Mouse (Mus musculus): ENCODE measurements around the gene Olfr1347. TPM values are rescaled to one million over a fixed set of nuclear protein-coding genes. Genes with fewer than 3 reads are reported as not detected.
"Not testable (repeated sequence)": the region's sequence is repeated elsewhere in the genome, so short reads cannot be mapped to it uniquely, and the experiment has no call there.

The Olfr1347 gene
- polyA plus RNA-seq (2015; fragmentation: Nextera tagmentation; extraction: Ambion mirVana) = not detected in 2 replicates

GRCm38 (mm10) chr7:6499655-6500054, at the start of gene Olfr1347:
TSS of gene Olfr1347 (minus strand) at chr7:6499755.
- H3K9ac ChIP-seq = no peak within 1 kb of the TSS
- H3K4me1 ChIP-seq = no peaks in the 10 kb centered on the region
- no peak within 1 kb of the TSS for H3K4me2 ChIP-seq
- H3K27me3 ChIP-seq = no peaks in the 10 kb centered on the region
- 63% methylated on average over 1 of the region's 1 CpGs for WGBS
- no peak for ATAC-seq (ENCODE audit: insufficient number of reproducible peaks, low FRiP score, low TSS enrichment, low read depth)
- H3K9me3 ChIP-seq = peaks cover 5% of the 10 kb centered on the region; the same call in 1 of the 2 replicates
- H3K27ac ChIP-seq = no peak within 1 kb of the TSS
- H3K4me3 ChIP-seq = no peak within 1 kb of the TSS
- H3K36me3 ChIP-seq = no peaks in the 10 kb centered on the region

GRCm38 (mm10) chr7:6526141-6526540, 26.6 kb upstream of the Olfr1347 start:
- ATAC-seq (ENCODE audit: insufficient number of reproducible peaks, low FRiP score, low TSS enrichment, low read depth) = no peak
- WGBS = 65% methylated on average over 5 of the region's 5 CpGs

GRCm38 (mm10) chr7:6525001-6525400, 25.4 kb upstream of the Olfr1347 start:
- Histone ChIP-seq H3K27ac (no peak overlapping the region), H3K4me2 (no peak overlapping the region), H3K27me3 (no peaks in the 10 kb centered on the region), H3K9ac (no peak overlapping the region), H3K36me3 (no peaks in the 10 kb centered on the region), H3K4me3 (no peak overlapping the region), H3K9me3 (no peaks in the 10 kb centered on the region), H3K4me1 (no peaks in the 10 kb centered on the region)
- 57% methylated on average over 3 of the region's 3 CpGs for WGBS
- ATAC-seq (ENCODE audit: insufficient number of reproducible peaks, low FRiP score, low TSS enrichment, low read depth) = no peak

More at GRCm38 (mm10) chr7:6526141-6526540, 26.6 kb upstream of the Olfr1347 start:
- no peak overlapping the region for H3K9ac ChIP-seq
- no peak overlapping the region for H3K4me3 ChIP-seq
- no peak overlapping the region for H3K4me2 ChIP-seq
- H3K4me1 ChIP-seq = no peaks in the 10 kb centered on the region
- no peaks in the 10 kb centered on the region for H3K36me3 ChIP-seq
- no peaks in the 10 kb centered on the region for H3K9me3 ChIP-seq
- no peak overlapping the region for H3K27ac ChIP-seq
- no peaks in the 10 kb centered on the region for H3K27me3 ChIP-seq

GRCm38 (mm10) chr7:6522850-6523249, 23.3 kb upstream of the Olfr1347 start, which contains the start of gene Olfr1349:
TSS of gene Olfr1349 (minus strand) at chr7:6522950.
- 82% methylated on average over 5 of the region's 5 CpGs for WGBS
- Histone ChIP-seq H3K4me2 (no peak within 1 kb of the TSS), H3K4me3 (no peak within 1 kb of the TSS), H3K4me1 (no peaks in the 10 kb centered on the region), H3K9me3 (no peaks in the 10 kb centered on the region), H3K27ac (no peak within 1 kb of the TSS), H3K36me3 (no peaks in the 10 kb centered on the region), H3K9ac (no peak within 1 kb of the TSS), H3K27me3 (no peaks in the 10 kb centered on the region)
- no peak for ATAC-seq (ENCODE audit: insufficient number of reproducible peaks, low FRiP score, low TSS enrichment, low read depth)

- H3K27ac ChIP-seq = no peak overlapping the region
- no peaks in the 10 kb centered on the region for H3K9me3 ChIP-seq
- WGBS = 35% methylated on average over 1 of the region's 1 CpGs
- no peak for ATAC-seq (ENCODE audit: insufficient number of reproducible peaks, low FRiP score, low TSS enrichment, low read depth)
- H3K4me2 ChIP-seq = no peak overlapping the region
- H3K9ac ChIP-seq = no peak overlapping the region
- H3K4me3 ChIP-seq = no peak overlapping the region
- H3K4me1 ChIP-seq = no peaks in the 10 kb centered on the region
- no peaks in the 10 kb centered on the region for H3K36me3 ChIP-seq
- H3K27me3 ChIP-seq = no peaks in the 10 kb centered on the region
Measured at GRCm38 (mm10) chr7:6521666-6522065, 22.1 kb upstream of the Olfr1347 start.

- 87% methylated on average over 1 of the region's 1 CpGs for WGBS
Measured at GRCm38 (mm10) chr7:6508648-6509047, 9.1 kb upstream of the Olfr1347 start, which contains the start of gene Olfr1348. TSS of gene Olfr1348 (minus strand) at chr7:6508748.

GRCm38 (mm10) chr7:6486841-6487240, 12.7 kb downstream of the Olfr1347 start, which contains the start of gene Olfr5:
TSS of gene Olfr5 (minus strand) at chr7:6486941.
- H3K27ac ChIP-seq = no peak within 1 kb of the TSS

More at GRCm38 (mm10) chr7:6508648-6509047, 9.1 kb upstream of the Olfr1347 start, which contains the start of gene Olfr1348:
- H3K27me3 ChIP-seq = no peaks in the 10 kb centered on the region
- H3K4me2 ChIP-seq = no peak within 1 kb of the TSS
- H3K36me3 ChIP-seq = no peaks in the 10 kb centered on the region
- ATAC-seq (ENCODE audit: insufficient number of reproducible peaks, low FRiP score, low TSS enrichment, low read depth) = no peak
- H3K4me1 ChIP-seq = no peaks in the 10 kb centered on the region
- H3K27ac ChIP-seq = no peak within 1 kb of the TSS
- H3K9ac ChIP-seq = no peak within 1 kb of the TSS
- H3K4me3 ChIP-seq = no peak within 1 kb of the TSS
- H3K9me3 ChIP-seq = peaks cover 3% of the 10 kb centered on the region; the same call in 1 of the 2 replicates

GRCm38 (mm10) chr7:6477633-6478032, 21.9 kb downstream of the Olfr1347 start:
- H3K4me3 ChIP-seq; H3K9ac ChIP-seq; H3K4me2 ChIP-seq; H3K4me1 ChIP-seq; H3K27me3 ChIP-seq; H3K36me3 ChIP-seq; H3K9me3 ChIP-seq; H3K27ac ChIP-seq; ATAC-seq (ENCODE audit: insufficient number of reproducible peaks, low FRiP score, low TSS enrichment, low read depth): not testable (repeated sequence)
- WGBS = 74% methylated on average over 2 of the region's 2 CpGs

More at GRCm38 (mm10) chr7:6486841-6487240, 12.7 kb downstream of the Olfr1347 start, which contains the start of gene Olfr5:
- ATAC-seq (ENCODE audit: insufficient number of reproducible peaks, low FRiP score, low TSS enrichment, low read depth) = no peak
- H3K4me3 ChIP-seq = no peak within 1 kb of the TSS
- no peaks in the 10 kb centered on the region for H3K9me3 ChIP-seq
- no peaks in the 10 kb centered on the region for H3K27me3 ChIP-seq
- H3K36me3 ChIP-seq = no peaks in the 10 kb centered on the region
- WGBS = 25% methylated on average over 2 of the region's 2 CpGs
- no peak within 1 kb of the TSS for H3K9ac ChIP-seq
- no peaks in the 10 kb centered on the region for H3K4me1 ChIP-seq
- no peak within 1 kb of the TSS for H3K4me2 ChIP-seq

GRCm38 (mm10) chr7:6466951-6467350, 32.6 kb downstream of the Olfr1347 start, which contains the start of gene Olfr1346:
TSS of gene Olfr1346 (plus strand) at chr7:6467101.
- no peak within 1 kb of the TSS for H3K4me2 ChIP-seq
- no peaks in the 10 kb centered on the region for H3K4me1 ChIP-seq
- ATAC-seq (ENCODE audit: insufficient number of reproducible peaks, low FRiP score, low TSS enrichment, low read depth) = no peak
- no peaks in the 10 kb centered on the region for H3K36me3 ChIP-seq
- no peaks in the 10 kb centered on the region for H3K27me3 ChIP-seq
- no peak within 1 kb of the TSS for H3K9ac ChIP-seq
- H3K9me3 ChIP-seq = no peaks in the 10 kb centered on the region
- H3K4me3 ChIP-seq = no peak within 1 kb of the TSS
- no peak within 1 kb of the TSS for H3K27ac ChIP-seq

GRCm38 (mm10) chr7:6456399-6456798, 43.2 kb downstream of the Olfr1347 start:
- Histone ChIP-seq H3K27ac (no peak overlapping the region), H3K36me3 (no peaks in the 10 kb centered on the region), H3K27me3 (no peaks in the 10 kb centered on the region), H3K4me3 (no peak overlapping the region), H3K9me3 (no peaks in the 10 kb centered on the region), H3K9ac (no peak overlapping the region), H3K4me2 (no peak overlapping the region), H3K4me1 (no peaks in the 10 kb centered on the region)
- 49% methylated on average over 3 of the region's 3 CpGs for WGBS
- ATAC-seq (ENCODE audit: insufficient number of reproducible peaks, low FRiP score, low TSS enrichment, low read depth) = no peak

GRCm38 (mm10) chr7:6455868-6456267, 43.7 kb downstream of the Olfr1347 start, which contains the start of gene Olfr1336:
TSS of gene Olfr1336 (plus strand) at chr7:6456168.
- Histone ChIP-seq H3K9ac (no peak within 1 kb of the TSS), H3K4me1 (no peaks in the 10 kb centered on the region), H3K4me3 (no peak within 1 kb of the TSS), H3K27me3 (no peaks in the 10 kb centered on the region), H3K27ac (no peak within 1 kb of the TSS), H3K9me3 (no peaks in the 10 kb centered on the region), H3K4me2 (no peak within 1 kb of the TSS), H3K36me3 (no peaks in the 10 kb centered on the region)
- no peak for ATAC-seq (ENCODE audit: insufficient number of reproducible peaks, low FRiP score, low TSS enrichment, low read depth)

GRCm38 (mm10) chr7:6447771-6448170, 51.8 kb downstream of the Olfr1347 start:
- Histone ChIP-seq H3K9ac (no peak overlapping the region), H3K27ac (no peak overlapping the region), H3K4me2 (no peak overlapping the region), H3K36me3 (no peaks in the 10 kb centered on the region), H3K4me3 (no peak overlapping the region), H3K4me1 (no peaks in the 10 kb centered on the region), H3K27me3 (no peaks in the 10 kb centered on the region), H3K9me3 (no peaks in the 10 kb centered on the region)
- ATAC-seq (ENCODE audit: insufficient number of reproducible peaks, low FRiP score, low TSS enrichment, low read depth) = no peak
- WGBS = 81% methylated on average over 5 of the region's 5 CpGs

- H3K4me3 ChIP-seq = no peak overlapping the region
- no peaks in the 10 kb centered on the region for H3K4me1 ChIP-seq
- no peak for ATAC-seq (ENCODE audit: insufficient number of reproducible peaks, low FRiP score, low TSS enrichment, low read depth)
- no peak overlapping the region for H3K27ac ChIP-seq
- no peaks in the 10 kb centered on the region for H3K9me3 ChIP-seq
- no peak overlapping the region for H3K9ac ChIP-seq
- 70% methylated on average over 2 of the region's 2 CpGs for WGBS
- no peaks in the 10 kb centered on the region for H3K36me3 ChIP-seq
- H3K27me3 ChIP-seq = no peaks in the 10 kb centered on the region
- no peak overlapping the region for H3K4me2 ChIP-seq
Measured at GRCm38 (mm10) chr7:6441173-6441572, 58.4 kb downstream of the Olfr1347 start.
